Mouse (Mus musculus) liver, embryonic 18 days (tissue): Measurements from ENCODE around the gene Hist1h1d. TPM values are rescaled to one million over a fixed set of nuclear protein-coding genes. Genes with fewer than 3 reads are reported as not detected.

Source experiments
- polyA plus RNA-seq: library from polyadenylated mRNA; depleted of rRNA; stranded (reverse); fragments of >200 nt; gene quantifications from 2 replicates; pipeline ENCODE4 v1.2.3, GENCODE M21; 2012; rRNA removed

Hist1h1d gene
- 0.32 and 0.52 TPM in 2 replicates for polyA plus RNA-seq

DNA sequence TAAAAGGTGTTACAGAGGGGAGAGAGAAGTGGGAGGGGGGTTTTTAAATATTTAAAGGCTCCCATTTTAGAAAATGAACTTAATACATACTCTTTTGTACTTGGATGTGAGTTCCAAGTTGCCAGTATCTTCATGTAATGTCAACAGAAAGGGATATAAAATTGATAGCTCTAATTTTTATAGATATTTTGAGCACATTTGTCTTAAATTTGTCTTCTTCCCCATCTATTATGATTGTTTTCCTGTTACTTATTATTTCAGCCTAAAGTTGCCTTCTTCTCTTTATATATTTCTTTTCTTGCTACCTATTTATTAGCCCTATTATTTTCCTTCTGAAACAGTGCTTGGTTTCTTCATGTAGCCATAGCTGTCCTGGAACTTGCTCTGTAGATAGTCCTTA, at the start of gene Hist1h1d:
Hist1h1d (plus strand) TSS at position 301 of the 400 bp plus-strand sequence.

DNA sequence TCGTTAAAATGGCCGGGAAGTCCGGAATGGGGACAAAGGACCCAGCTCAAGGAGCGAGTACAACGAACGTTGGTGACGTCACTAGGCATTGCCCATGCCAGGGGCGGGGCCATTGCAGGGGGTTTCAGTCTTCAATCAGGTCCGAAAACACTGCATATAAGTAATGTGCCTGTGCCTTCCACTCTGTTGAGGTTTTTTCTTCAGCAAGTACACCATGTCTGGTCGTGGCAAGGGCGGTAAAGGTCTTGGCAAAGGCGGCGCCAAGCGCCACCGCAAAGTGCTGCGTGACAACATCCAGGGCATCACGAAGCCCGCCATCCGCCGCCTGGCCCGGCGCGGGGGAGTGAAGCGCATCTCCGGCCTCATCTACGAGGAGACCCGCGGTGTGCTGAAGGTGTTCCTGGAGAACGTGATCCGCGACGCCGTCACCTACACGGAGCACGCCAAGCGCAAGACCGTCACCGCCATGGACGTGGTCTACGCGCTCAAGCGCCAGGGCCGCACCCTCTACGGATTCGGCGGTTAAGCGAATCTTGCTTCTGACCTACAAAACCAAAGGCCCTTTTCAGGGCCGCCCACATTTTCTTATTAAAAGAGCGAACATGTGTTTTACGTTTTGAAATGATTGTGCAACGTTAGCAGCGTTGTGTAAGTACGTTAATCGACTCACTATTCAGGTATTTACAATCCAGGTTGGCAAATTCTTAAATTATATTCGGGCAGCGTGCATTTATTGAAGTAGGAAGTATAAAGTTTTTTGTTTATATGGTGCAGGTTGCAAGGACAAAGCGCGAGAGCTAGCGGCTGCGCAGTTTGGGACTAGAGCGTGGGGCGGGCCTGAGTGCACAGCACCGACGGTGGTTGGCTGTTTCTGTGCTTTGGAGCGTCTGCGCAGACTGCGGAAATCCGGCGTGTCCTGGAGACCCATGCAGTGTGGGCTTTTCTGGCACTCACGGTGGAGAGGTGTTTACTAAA, 21.9 kb upstream of the Hist1h1d start, which contains the start of gene Hist1h4h:
Hist1h4h (plus strand) TSS at position 150 of the 975 bp plus-strand sequence.

DNA sequence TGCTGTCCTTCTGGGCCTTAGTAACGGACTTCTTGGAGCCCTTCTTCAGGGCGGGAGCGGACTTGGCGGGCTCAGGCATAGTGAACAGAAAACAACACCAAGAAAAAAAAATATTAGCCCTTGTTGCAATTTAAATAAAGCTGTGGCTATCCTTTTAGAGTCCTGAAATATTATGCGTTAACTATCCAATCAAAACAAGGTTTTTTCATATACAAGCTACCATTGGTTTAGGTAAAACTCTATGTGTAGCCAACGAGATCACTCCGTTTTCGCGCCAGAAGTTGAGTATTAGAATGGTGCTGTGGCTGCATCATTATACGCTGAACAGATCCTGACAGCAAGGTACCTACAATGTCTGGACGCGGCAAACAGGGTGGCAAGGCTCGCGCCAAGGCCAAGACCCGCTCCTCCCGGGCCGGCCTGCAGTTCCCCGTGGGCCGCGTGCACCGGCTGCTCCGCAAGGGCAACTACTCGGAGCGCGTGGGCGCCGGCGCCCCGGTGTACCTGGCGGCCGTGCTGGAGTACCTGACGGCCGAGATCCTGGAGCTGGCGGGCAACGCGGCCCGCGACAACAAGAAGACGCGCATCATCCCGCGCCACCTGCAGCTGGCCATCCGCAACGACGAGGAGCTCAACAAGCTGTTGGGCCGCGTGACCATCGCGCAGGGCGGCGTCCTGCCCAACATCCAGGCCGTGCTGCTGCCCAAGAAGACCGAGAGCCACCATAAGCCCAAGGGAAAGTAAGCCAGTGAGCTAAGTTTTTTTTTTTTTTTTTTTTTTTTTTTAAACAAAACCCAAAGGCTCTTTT, 19.3 kb upstream of the Hist1h1d start, which contains the start of gene Hist1h2af:
Hist1h2af (plus strand) TSS at position 347 of the 808 bp plus-strand sequence.

DNA sequence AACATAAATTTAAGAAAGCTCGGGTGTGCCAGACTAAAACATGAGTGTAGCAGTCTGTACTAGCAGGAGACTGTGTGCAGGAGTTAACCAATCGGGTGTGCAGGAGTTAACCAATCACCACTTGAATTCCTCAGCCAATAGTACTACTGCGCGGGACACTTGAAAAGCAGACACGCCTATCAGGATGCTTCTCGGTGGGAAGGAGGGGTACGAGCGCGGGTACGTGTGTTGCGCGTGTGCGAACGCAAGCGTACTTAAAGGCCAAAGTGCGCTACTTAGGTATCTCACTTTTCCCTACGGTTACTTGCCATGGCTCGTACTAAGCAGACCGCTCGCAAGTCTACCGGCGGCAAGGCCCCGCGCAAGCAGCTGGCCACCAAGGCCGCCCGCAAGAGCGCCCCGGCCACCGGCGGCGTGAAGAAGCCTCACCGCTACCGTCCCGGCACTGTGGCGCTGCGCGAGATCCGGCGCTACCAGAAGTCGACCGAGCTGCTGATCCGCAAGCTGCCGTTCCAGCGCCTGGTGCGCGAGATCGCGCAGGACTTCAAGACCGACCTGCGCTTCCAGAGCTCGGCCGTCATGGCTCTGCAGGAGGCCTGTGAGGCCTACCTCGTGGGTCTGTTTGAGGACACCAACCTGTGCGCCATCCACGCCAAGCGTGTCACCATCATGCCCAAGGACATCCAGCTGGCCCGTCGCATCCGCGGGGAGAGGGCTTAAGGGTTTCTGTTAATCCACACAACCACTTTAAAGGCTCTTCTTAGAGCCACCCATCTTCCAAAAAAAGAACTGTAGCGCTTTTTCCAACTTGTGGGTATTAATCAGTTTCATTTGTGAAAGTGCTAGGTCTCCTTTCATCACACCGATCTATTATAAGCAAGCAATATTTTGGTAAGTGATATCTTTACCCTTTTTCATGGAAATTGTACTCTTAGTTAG, 17.7 kb upstream of the Hist1h1d start, which contains the start of gene Hist1h3g:
Hist1h3g (plus strand) TSS at position 286 of the 939 bp plus-strand sequence.

DNA sequence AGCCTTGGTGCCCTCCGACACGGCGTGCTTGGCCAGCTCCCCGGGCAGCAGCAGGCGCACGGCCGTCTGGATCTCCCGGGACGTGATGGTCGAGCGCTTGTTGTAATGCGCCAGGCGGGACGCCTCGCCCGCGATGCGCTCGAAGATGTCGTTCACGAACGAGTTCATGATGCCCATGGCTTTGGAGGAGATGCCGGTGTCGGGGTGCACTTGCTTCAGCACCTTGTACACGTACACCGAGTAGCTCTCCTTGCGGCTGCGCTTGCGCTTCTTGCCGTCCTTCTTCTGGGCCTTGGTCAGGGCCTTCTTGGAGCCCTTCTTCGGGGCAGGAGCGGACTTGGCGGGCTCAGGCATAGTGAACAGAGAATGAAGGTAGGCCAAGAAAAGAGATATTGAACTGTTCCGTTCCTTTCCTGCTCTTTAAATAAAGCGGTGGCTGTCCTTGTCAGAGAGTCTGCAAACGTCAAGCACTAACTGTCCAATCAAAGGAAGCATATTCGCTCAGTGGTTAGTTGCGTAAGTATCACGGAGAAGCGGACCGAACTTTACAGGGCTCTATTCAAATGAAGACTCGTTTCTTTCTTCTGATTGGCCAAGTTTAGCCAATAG, 10.0 kb upstream of the Hist1h1d start, which contains the start of gene Hist1h2bh:
Hist1h2bh (minus strand) TSS at position 394 of the 609 bp plus-strand sequence.

DNA sequence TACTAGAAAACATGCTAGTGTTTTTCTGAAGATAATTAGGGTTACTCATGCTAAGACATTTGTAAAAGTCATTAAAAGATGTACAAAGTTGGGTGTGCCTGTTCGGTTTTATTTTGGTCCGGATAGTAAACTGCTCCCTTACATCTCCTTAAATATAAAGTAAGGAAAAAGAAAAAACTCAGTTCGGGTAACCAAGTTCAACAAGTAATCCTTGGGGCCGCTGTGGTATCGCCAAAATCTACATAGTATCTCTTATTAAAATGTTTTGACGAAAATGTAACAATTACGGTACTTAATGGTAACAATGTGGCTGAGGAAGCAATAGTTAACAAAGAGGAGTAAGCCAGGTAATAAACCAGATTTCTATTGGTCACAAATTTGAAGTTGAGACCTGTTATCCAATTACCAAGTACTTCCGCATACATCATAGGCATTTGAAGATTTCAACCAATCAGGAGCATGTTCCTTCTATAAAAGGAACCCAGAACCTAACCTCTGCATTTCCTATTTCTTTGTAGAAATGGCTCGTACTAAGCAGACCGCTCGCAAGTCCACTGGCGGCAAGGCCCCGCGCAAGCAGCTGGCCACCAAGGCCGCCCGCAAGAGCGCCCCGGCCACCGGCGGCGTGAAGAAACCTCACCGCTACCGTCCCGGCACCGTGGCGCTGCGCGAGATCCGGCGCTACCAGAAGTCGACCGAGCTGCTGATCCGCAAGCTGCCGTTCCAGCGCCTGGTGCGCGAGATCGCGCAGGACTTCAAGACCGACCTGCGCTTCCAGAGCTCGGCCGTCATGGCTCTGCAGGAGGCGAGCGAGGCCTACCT, 8.9 kb upstream of the Hist1h1d start, which contains the start of gene Hist1h3f:
Hist1h3f (plus strand) TSS at position 88 of the 822 bp plus-strand sequence.

DNA sequence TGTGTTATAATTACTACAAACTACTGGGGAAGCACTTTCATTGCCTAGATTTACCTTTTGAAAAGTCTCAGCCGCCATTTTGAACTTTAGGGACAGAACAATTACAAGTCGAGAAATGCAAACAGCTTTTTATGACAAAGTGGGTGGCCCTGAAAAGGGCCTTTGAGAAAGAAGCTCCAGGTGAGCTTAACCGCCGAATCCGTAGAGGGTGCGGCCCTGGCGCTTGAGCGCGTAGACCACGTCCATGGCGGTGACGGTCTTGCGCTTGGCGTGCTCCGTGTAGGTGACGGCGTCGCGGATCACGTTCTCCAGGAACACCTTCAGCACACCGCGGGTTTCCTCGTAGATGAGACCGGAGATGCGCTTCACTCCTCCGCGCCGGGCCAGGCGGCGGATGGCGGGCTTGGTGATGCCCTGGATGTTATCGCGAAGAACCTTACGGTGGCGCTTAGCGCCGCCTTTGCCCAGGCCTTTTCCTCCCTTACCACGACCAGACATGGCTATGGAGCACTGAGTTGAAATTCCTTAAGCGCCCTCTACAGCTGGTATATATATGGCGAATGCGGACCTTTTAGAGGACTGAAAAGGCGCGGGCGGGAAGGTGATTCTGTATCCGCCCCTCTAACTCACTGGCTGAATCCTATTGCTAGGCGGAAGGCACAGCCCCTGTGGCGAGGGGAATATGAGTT, 1.8 kb upstream of the Hist1h1d start, which contains the start of gene Hist1h4f:
Hist1h4f (minus strand) TSS at position 503 of the 689 bp plus-strand sequence.

DNA sequence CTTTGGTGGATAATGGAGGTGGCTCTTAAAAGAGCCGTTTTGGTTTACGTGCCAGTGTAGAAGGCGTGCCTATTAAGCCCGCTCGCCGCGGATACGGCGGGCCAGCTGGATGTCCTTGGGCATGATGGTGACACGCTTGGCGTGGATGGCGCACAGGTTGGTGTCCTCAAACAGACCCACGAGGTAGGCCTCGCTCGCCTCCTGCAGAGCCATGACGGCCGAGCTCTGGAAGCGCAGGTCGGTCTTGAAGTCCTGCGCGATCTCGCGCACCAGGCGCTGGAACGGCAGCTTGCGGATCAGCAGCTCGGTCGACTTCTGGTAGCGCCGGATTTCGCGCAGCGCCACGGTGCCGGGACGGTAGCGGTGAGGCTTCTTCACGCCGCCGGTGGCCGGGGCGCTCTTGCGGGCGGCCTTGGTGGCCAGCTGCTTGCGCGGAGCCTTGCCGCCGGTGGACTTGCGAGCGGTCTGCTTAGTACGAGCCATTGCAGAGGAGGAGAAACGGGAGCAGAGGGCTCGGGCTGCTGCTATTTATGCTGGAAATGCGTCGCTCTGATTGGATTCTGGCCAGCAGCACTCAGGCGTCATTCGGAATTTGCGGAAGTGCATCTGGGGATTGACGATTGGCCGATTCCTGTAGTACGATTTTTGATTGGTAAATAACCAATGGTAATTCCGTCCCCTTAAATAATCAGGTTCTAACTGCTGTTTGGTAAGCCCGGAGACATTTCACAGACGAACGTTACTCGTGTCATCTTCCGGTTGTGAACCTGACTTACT, 9.0 kb downstream of the Hist1h1d start, which contains the start of gene Hist1h3e:
Hist1h3e (minus strand) TSS at position 487 of the 777 bp plus-strand sequence.

DNA sequence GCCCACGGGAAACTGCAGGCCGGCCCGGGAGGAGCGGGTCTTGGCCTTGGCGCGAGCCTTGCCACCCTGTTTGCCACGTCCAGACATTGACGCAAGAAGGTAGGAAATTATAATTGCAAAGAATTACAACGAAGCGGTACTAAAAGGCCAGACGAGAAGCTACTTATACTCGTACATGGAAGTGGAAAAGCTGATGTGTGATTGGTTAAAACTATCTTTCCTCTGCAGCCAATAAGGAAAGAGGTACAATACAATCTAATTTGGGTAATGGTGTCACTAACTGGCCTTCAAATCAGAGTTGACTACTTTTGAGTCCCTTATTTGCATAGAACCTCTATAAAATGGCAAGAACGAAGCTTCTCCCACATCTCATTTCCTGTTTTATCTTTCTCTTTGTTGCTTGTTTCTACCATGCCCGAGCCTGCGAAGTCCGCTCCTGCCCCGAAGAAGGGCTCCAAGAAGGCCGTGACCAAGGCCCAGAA, 18.0 kb downstream of the Hist1h1d start, which contains the start of the genes Hist1h2ae and Hist1h2bg:
Hist1h2ae (minus strand) TSS at position 199 of the 482 bp plus-strand sequence.
Hist1h2bg (plus strand) TSS at position 375 of the 482 bp plus-strand sequence.

DNA sequence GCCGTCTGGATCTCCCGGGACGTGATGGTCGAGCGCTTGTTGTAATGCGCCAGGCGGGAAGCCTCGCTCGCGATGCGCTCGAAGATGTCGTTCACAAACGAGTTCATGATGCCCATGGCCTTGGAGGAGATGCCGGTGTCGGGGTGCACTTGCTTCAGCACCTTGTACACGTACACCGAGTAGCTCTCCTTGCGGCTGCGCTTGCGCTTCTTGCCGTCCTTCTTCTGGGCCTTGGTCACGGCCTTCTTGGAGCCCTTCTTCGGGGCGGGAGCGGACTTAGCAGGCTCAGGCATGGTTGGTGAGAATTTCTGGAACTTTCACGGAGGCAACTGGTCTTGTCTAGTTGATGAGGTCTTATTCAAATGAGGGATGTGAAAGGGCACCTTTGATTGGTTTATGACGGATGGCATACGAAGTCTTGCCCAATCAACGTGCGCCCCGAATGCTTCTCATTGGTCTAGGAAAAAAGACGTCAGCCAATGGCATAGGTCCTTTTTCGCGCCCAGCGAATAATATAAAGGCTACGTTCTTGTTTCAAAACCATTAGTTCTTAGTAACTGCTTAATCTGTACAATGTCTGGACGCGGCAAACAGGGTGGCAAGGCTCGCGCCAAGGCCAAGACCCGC, 20.9 kb downstream of the Hist1h1d start, which contains the start of the genes Hist1h2bf and Hist1h2ad:
Hist1h2bf (minus strand) TSS at position 299 of the 627 bp plus-strand sequence.
Hist1h2ad (plus strand) TSS at position 484 of the 627 bp plus-strand sequence.

DNA sequence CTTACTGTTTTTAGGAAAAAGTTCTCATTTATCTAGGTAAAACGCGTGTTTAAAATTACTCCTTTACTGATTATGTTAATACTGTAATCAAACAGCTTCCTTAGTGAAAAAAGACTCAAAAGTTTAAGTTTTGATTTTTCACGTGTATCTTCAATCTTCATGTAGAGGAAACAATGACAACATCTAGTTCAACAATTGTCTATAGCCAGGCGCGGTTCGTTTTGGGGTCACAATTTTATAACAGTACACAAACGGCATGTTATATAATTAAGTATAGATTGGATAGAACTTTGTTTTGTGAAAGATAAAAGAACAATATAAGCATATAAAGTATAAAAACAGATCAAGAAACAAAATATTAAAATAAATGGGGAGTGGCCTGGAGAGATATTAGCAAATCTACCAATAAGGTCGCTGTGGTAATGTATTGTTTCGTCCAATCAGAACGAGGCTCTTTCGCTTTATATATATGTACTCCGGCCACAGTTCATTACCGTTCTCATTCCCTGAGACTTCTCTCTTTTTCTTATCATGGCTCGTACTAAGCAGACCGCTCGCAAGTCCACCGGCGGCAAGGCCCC, 22.3 kb downstream of the Hist1h1d start, which contains the start of gene Hist1h3d:
Hist1h3d (plus strand) TSS at position 493 of the 581 bp plus-strand sequence.

DNA sequence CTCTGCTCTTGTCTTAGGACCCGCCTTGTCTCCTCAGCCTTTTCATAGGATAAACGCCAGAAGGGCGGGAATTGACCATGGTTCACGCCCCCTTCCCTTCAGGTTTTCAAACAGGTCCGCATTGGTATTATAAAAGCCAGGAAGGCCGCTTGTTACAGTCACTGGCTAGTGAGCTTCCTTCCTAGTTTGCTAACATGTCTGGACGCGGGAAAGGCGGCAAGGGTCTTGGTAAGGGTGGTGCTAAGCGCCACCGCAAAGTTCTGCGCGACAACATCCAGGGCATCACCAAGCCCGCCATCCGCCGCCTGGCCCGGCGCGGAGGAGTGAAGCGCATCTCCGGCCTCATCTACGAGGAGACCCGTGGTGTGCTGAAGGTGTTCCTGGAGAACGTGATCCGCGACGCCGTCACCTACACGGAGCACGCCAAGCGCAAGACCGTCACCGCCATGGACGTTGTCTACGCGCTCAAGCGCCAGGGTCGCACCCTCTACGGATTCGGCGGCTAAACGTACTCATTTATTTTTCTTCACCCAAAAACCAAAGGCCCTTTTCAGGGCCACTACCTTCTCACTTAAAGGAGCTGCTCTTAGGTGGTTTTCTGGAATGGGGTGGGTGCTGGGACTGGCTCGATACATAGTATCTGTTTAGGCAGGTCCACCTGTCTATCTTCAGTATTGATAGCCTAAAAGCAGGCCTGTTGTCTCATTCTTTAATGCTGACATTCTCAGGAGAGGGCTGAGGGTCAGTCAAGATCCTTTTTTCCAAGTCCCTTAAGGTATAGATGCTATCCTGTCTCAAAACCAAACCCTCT, 28.6 kb downstream of the Hist1h1d start, which contains the start of gene Hist1h4d:
Hist1h4d (plus strand) TSS at position 191 of the 811 bp plus-strand sequence.

